Mouse (Mus musculus) liver, adult 2 months (tissue): ENCODE measurements around the gene Gm43518. TPM values are rescaled to one million over a fixed set of nuclear protein-coding genes. Genes with fewer than 3 reads are reported as not detected.

Experiments used
- DNase-seq: peaks from one replicate; pipeline ENCODE4 v3.0.0-alpha.2; 2011; ENCODE audit warnings: low read depth, low spot score; ENCODE audit errors: extremely low read depth
- H3K27ac ChIP-seq: fragments of 200-500 bp; replicated peaks from 2 replicates; pipeline ENCODE4 v1.5.1; 2012; ENCODE audit warnings: low read depth, mild to moderate bottlenecking, control low read depth, inconsistent platforms, low read length; ENCODE audit not compliant: insufficient read depth
- H3K27me3 ChIP-seq: fragments of 200-500 bp; 2 replicates; pipeline ENCODE4 v1.6.1; 2012; ENCODE audit warnings: mild to moderate bottlenecking, moderate library complexity, low read length, inconsistent platforms; ENCODE audit not compliant: control insufficient read depth, insufficient read depth
- H3K36me3 ChIP-seq: fragments of 200-500 bp; 2 replicates; pipeline ENCODE4 v1.6.1; 2012; ENCODE audit warnings: low read length, inconsistent platforms; ENCODE audit not compliant: control insufficient read depth, insufficient read depth
- H3K4me1 ChIP-seq: fragments of 200-500 bp; 2 replicates; pipeline ENCODE4 v1.6.1; 2011; ENCODE audit warnings: low read length; ENCODE audit not compliant: control insufficient read depth, insufficient read depth
- H3K4me3 ChIP-seq: fragments of 200-500 bp; 2 replicates; pipeline ENCODE4 v1.5.1; 2011; ENCODE audit warnings: low read depth, mild to moderate bottlenecking, control low read depth, low read length, moderate library complexity; ENCODE audit not compliant: insufficient read depth
- H3K79me2 ChIP-seq: fragments of 200-500 bp; 2 replicates; pipeline ENCODE4 v1.6.1; 2012; ENCODE audit warnings: inconsistent platforms, mild to moderate bottlenecking, low read length, moderate library complexity; ENCODE audit not compliant: control insufficient read depth, insufficient read depth
- H3K9ac ChIP-seq: fragments of 200-500 bp; 2 replicates; pipeline ENCODE4 v1.6.1; 2012; ENCODE audit warnings: low read depth, mild to moderate bottlenecking, control low read depth, inconsistent platforms, low read length
- CTCF ChIP-seq: fragments of 200-500 bp; IDR thresholded peaks from 2 replicates; pipeline ENCODE4 v1.5.1; 2011; ENCODE audit warnings: low read depth, low read length, control low read depth
- POLR2A ChIP-seq: fragments of 200-500 bp; IDR thresholded peaks from 2 replicates; pipeline ENCODE4 v1.6.1; 2011; ENCODE audit warnings: low read length, control low read depth; ENCODE audit not compliant: insufficient read depth; ENCODE audit errors: extremely low read depth
- WGBS: fragments of 180-500 bp; shearing (Covaris S2); methylation state at CpG from one replicate; pipeline ENCODE4 v1.1.7; 2018; 5-methylcytosine and 5-hydroxymethylcytosine counted together
- polyA plus RNA-seq: library from polyadenylated mRNA; depleted of rRNA; stranded (reverse); fragments of >200 nt; gene quantifications from 2 replicates; pipeline ENCODE4 v1.2.3, GENCODE M21; 2012
- total RNA-seq: library from RNA; depleted of rRNA; stranded (reverse); fragments of >200 nt; gene quantifications from 2 replicates; pipeline ENCODE4 v1.2.3, GENCODE M21; 2014

The Gm43518 gene
- total and polyA plus RNA-seq, 2 experiments, result 0.31 to 1.2 TPM

DNA sequence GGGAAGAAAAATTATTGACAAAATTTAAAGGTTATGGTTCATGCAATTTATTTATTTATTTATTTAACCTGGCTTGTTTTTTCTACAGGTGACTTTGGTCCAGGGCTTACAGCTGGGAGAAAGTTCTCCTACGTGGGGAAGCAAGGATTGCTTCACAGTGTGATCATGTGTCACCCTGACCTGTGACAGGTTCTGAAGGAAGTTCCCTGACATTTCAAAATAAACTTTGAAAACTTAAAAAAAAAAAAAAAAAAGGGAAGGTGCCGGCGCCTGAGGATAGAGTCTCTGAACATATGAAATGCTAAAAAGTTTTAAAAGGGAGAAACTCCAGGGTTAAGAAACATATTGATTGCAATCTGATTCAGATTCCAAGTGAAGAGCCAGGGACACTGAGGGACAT lies 40.9 kb upstream of the Gm43518 start:
- TF ChIP-seq POLR2A (no peak), CTCF (no peak)
- Histone ChIP-seq H3K9ac (no peak overlapping the region), H3K27ac (no peak overlapping the region), H3K4me1 (no peaks in the 10 kb centered on the region), H3K27me3 (no peaks in the 10 kb centered on the region), H3K4me3 (no peak overlapping the region), H3K79me2 (no peaks in the 10 kb centered on the region), H3K36me3 (no peaks in the 10 kb centered on the region)
- peak; percentile 36 for DNase-seq
- 43% methylated on average over 3 of the region's 3 CpGs for WGBS

DNA sequence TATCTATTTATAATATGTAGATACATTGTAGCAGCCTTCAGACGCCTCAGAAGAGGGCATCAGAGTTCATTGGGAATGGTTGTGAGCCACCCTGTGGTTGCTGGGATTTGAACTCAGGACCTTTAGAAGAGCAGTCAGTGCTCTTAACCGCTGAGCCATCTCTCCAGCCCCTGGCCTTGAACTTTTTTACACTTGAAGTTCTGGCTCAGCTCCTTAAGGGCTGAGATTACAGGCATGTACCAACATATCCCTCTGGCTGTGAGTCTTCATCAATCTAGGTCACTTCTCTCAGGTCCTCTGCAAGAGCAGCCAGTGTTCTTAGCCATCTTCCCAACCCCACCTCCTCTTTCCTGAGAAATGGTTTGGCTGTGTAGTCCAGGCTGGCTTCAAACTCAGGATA lies 36.9 kb upstream of the Gm43518 start:
- 84% methylated on average over 2 of the region's 2 CpGs for WGBS
- H3K9ac ChIP-seq, result no peak overlapping the region
- no peaks in the 10 kb centered on the region for H3K27me3 ChIP-seq
- no peak overlapping the region for H3K27ac ChIP-seq
- H3K4me1 ChIP-seq, result no peaks in the 10 kb centered on the region
- TF ChIP-seq CTCF, result no peak
- TF ChIP-seq POLR2A, result no peak
- H3K36me3 ChIP-seq, result no peaks in the 10 kb centered on the region
- DNase-seq, result no peak
- no peak overlapping the region for H3K4me3 ChIP-seq
- H3K79me2 ChIP-seq, result no peaks in the 10 kb centered on the region

DNA sequence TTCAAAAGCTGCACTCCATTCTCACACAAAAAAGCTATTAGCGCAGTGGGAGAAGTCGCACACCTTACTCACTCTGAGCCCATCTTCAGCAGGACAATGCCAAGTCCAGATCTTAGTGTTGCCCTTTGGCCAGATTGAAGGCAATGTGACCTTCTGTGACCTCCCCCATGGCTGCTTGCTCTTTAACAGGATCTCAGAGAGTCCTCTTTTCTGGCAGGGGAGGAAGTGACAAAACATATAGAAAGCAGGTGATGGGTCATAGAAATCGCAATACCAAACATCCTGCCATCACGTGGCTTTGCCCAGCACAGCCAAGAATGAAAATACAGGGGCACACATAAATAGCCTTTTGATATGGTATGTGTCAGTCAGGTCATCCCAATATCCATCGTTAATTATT lies 36.2 kb upstream of the Gm43518 start:
- Histone ChIP-seq H3K27me3 (no peaks in the 10 kb centered on the region), H3K9ac (no peak overlapping the region), H3K4me3 (no peak overlapping the region), H3K79me2 (no peaks in the 10 kb centered on the region), H3K4me1 (no peaks in the 10 kb centered on the region), H3K36me3 (no peaks in the 10 kb centered on the region), H3K27ac (no peak overlapping the region)
- 43% methylated on average over 5 of the region's 5 CpGs for WGBS
- DNase-seq, result peak; percentile 16
- TF ChIP-seq POLR2A, result no peak
- TF ChIP-seq CTCF, result no peak

DNA sequence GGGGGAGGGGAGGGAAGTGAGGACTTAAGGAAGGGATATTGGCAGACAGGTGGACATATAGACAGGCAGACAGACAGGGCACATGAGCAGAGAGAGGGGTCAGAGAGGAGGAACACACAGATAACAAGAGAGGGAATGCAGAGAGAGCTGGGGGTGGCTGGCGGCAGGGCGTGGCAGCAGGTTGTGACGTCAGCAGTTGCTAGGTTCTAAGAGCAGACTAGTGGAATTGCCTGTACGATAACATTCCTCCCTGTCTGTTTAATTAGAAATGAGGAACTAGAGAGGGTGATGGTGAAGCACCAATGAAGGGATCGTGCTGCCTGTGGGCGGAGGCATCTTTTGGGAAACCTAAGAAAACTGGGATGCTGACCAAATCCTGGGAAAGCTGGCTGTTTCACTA lies 35.5 kb upstream of the Gm43518 start:
- Histone ChIP-seq H3K27ac (no peak overlapping the region), H3K9ac (no peak overlapping the region), H3K4me1 (no peaks in the 10 kb centered on the region), H3K27me3 (no peaks in the 10 kb centered on the region), H3K79me2 (no peaks in the 10 kb centered on the region), H3K36me3 (no peaks in the 10 kb centered on the region), H3K4me3 (no peak overlapping the region)
- no peak for DNase-seq
- TF ChIP-seq CTCF (no peak), POLR2A (no peak)
- WGBS, result 49% methylated on average over 6 of the region's 6 CpGs

DNA sequence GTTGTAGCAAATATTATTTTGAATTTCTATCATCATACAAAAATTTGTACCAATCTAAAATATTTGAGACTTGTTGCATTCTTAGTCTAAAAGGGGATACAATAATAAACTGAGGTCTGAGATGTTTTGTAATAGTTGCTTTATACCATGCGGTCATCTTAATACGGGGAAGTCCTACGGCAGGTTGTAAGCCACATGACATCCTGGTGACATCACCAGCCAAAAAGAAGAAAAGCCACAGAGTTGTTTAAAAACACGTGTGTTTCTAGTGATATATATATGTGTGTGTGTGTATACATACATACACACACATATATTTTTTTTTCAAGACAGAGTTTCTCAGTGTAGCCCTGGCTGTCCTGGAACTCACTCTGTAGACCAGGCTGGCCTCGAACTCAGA lies 33.7 kb upstream of the Gm43518 start:
- TF ChIP-seq POLR2A (no peak), CTCF (no peak)
- Histone ChIP-seq H3K27ac (no peak overlapping the region), H3K4me1 (no peaks in the 10 kb centered on the region), H3K9ac (no peak overlapping the region), H3K27me3 (no peaks in the 10 kb centered on the region), H3K79me2 (no peaks in the 10 kb centered on the region), H3K36me3 (no peaks in the 10 kb centered on the region), H3K4me3 (no peak overlapping the region)
- WGBS, result 83% methylated on average over 5 of the region's 5 CpGs
- no peak for DNase-seq

DNA sequence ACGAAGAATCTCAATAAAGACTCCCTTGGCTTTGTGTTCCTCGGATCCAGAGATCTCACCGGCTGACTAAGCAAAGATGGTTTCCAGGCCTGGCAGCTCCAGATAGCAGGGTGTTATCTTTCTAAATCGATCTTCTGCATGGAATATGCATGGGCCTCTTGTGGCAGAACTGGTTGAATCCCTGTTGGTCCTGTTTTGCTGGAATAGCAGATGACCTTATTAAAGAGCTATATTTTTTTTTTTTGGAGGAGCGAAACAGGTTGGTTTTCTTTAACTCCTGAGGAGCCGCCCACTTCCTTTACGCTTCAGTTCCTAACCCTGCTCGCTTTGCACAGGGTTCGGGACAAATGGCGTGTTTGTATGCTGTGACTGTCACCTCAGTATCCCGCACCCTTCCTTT lies 30.8 kb upstream of the Gm43518 start:
- DNase-seq, result no peak
- Histone ChIP-seq H3K27ac (no peak overlapping the region), H3K4me1 (no peaks in the 10 kb centered on the region), H3K79me2 (no peaks in the 10 kb centered on the region), H3K9ac (no peak overlapping the region), H3K27me3 (no peaks in the 10 kb centered on the region), H3K4me3 (no peak overlapping the region), H3K36me3 (no peaks in the 10 kb centered on the region)
- TF ChIP-seq POLR2A, result no peak
- no peak for TF ChIP-seq CTCF
- 88% methylated on average over 11 of the region's 11 CpGs for WGBS
